Mouse (Mus musculus) midbrain, embryonic 12.5 days (tissue): ENCODE data around the gene H3f3b. TPM values are rescaled to one million over a fixed set of nuclear protein-coding genes. Genes with fewer than 3 reads are reported as not detected.
A peak's percentile ranks its signal among the peaks of the same experiment; 100 is the strongest.

Experiments
- ATAC-seq: fragments of 200-750 bp; cut with Nextera tagmentation; 2 replicates; pipeline ENCODE4 v1.8.0; 2017; ENCODE audit warnings: low read depth, moderate TSS enrichment, moderate library complexity; ENCODE audit not compliant: low FRiP score
- H3K27ac ChIP-seq: fragments of 300-500 bp; sonication (generic); replicated peaks from 2 replicates; pipeline ENCODE4 v1.5.1; 2016; ENCODE audit warnings: mild to moderate bottlenecking
- H3K27me3 ChIP-seq: fragments of 300-500 bp; sonication (generic); 2 replicates; pipeline ENCODE4 v1.6.1; 2016; ENCODE audit warnings: mild to moderate bottlenecking
- H3K36me3 ChIP-seq: fragments of 300-500 bp; sonication (generic); 2 replicates; pipeline ENCODE4 v1.6.1; 2016
- H3K4me1 ChIP-seq: fragments of 300-500 bp; sonication (generic); 2 replicates; pipeline ENCODE4 v1.6.1; 2016
- H3K4me2 ChIP-seq: fragments of 300-500 bp; sonication (generic); replicated peaks from 2 replicates; pipeline ENCODE4 v1.6.1; 2016; ENCODE audit warnings: mild to moderate bottlenecking, moderate library complexity
- H3K4me3 ChIP-seq: fragments of 300-500 bp; sonication (generic); 2 replicates; pipeline ENCODE4 v1.5.1; 2016; ENCODE audit warnings: mild to moderate bottlenecking
- H3K9ac ChIP-seq: fragments of 300-500 bp; sonication (generic); replicated peaks from 2 replicates; pipeline ENCODE4 v1.6.1; 2016; ENCODE audit warnings: mild to moderate bottlenecking, moderate library complexity
- H3K9me3 ChIP-seq: fragments of 300-500 bp; sonication (generic); 2 replicates; pipeline ENCODE4 v1.6.1; 2016; ENCODE audit warnings: mild to moderate bottlenecking
- WGBS: fragments of 180-500 bp; shearing (Covaris S2); methylation state at CpG from one replicate; pipeline ENCODE4 v1.1.7; 2016; 5-methylcytosine and 5-hydroxymethylcytosine counted together
- polyA plus RNA-seq: library from polyadenylated mRNA; unstranded; fragments of >200 nt; fragmentation: Nextera tagmentation; extraction: Ambion mirVana; gene quantifications from 2 replicates; pipeline ENCODE4 v1.2.1, GENCODE M21; 2016

Gene H3f3b
- polyA plus RNA-seq, 1 experiment from 2014 or later = 2,249 TPM

DNA sequence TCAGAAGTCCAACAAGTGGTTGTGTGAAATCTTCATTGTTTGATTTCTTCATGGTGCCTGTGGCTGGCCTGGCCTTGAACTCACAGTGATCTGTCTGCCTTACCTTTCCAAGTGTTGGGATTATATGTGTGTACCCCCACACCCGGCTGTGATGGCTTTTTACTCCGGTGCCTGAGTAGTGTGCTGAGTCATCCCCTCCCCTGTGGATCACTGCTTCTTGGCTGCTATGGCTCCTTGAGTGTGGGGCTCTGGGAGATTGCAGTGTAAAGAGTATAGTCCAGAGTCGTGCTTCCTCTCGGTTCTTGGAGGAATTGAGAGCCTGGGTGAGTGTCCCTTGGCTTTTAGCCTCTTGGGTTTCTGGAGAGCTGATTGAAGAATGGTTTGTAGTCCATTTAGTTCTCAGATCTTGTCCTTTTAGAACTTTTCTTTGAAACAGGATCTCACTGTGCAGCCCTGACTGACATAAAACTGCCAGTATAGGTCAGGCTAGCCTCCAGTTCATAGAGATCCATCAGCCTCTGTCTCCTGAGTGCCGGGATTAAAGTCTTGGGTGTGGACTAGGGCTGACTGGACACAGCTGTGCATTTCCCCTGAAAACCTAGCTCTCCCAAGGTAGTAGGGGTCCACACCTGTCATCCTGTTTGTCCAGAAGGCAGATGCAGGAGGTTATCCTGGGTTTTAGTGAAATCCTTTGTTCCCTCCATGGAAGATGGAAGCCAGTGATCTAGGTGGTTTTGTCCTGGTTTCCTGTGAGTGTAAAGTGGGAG lies 14.8 kb upstream of the H3f3b start:
- no peaks in the 10 kb centered on the region for H3K9me3 ChIP-seq
- H3K27ac ChIP-seq = no peak overlapping the region
- no peak for ATAC-seq
- H3K27me3 ChIP-seq = no peaks in the 10 kb centered on the region
- H3K4me1 ChIP-seq = no peaks in the 10 kb centered on the region
- H3K4me2 ChIP-seq = no peak overlapping the region
- H3K4me3 ChIP-seq = no peak overlapping the region
- H3K9ac ChIP-seq = no peak overlapping the region
- 90% methylated on average over 5 of the region's 5 CpGs for WGBS
- H3K36me3 ChIP-seq = peaks cover 69% of the 10 kb centered on the region

DNA sequence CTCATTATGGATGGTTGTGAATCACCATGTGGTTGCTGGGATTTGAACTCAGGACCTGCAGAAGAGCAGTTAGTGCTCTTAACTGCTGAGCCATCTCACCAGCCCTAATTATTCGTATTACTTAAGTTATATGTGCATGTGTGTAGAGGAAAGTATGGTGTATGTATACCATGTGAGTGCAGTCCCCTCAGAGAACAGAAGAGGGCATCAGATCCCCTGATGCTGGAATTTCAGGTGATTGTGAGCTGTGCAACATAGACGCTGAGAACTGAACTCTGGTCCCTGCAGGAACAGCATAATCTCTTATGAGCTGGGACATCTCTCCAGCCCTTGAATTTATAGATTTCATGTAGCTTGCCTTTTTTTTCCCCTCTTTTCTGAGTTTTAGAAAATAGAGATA lies 14.1 kb upstream of the H3f3b start:
- Histone ChIP-seq H3K36me3 (peaks cover 62% of the 10 kb centered on the region), H3K27ac (no peak overlapping the region), H3K4me2 (no peak overlapping the region), H3K9me3 (no peaks in the 10 kb centered on the region), H3K27me3 (no peaks in the 10 kb centered on the region), H3K4me1 (no peaks in the 10 kb centered on the region), H3K4me3 (no peak overlapping the region), H3K9ac (no peak overlapping the region)
- WGBS = 91% methylated on average over 2 of the region's 2 CpGs
- ATAC-seq = no peak

DNA sequence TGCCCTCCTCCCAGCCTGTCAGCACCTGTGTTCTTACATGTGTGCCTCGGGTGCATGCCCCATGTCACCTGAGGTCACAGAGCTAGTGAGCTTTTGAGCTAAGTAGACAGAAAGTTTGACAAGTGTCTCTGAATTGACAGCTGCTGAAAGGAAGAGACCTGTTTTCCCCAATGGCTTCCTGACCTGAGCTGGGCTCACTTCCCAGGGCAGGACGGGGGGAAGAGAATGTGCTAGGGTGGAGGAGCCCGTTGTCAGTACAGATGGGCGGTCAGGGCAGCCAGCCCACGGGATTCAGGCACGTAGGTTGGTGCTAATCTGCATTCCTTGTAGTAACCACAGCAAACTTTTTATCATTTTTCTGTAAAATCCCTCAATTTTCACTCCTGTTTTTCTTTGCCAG lies 12.8 kb upstream of the H3f3b start:
- Histone ChIP-seq H3K9ac (no peak overlapping the region), H3K9me3 (no peaks in the 10 kb centered on the region), H3K4me3 (no peak overlapping the region), H3K27me3 (no peaks in the 10 kb centered on the region), H3K36me3 (peaks cover 53% of the 10 kb centered on the region), H3K4me2 (no peak overlapping the region), H3K4me1 (no peaks in the 10 kb centered on the region), H3K27ac (no peak overlapping the region)
- ATAC-seq = no peak
- 93% methylated on average over 6 of the region's 6 CpGs for WGBS

DNA sequence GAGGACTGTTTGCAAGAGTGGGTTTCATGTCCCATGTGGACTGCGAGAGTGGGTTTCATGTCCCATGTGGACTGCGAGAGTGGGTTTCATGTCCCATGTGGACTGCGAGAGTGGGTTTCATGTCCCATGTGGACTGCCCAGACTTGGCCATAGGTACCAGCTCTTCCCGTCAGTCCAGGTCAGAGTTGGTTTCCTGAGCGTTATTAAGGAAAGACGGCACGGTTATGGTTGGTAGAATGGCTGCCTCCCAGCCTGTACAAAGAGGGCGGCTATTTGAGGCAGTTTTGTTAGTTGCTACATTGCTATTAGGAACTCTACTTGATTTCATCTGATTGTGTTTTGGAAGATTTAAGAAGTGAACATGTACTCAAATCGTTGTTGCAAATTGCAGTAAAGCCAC lies 10.1 kb upstream of the H3f3b start:
- Histone ChIP-seq H3K9me3 (no peaks in the 10 kb centered on the region), H3K36me3 (peaks cover 43% of the 10 kb centered on the region), H3K27ac (no peak overlapping the region), H3K4me2 (no peak overlapping the region), H3K4me3 (no peak overlapping the region), H3K27me3 (no peaks in the 10 kb centered on the region), H3K4me1 (peaks cover 1% of the 10 kb centered on the region), H3K9ac (no peak overlapping the region)
- no peak for ATAC-seq
- WGBS = 97% methylated on average over 9 of the region's 9 CpGs

DNA sequence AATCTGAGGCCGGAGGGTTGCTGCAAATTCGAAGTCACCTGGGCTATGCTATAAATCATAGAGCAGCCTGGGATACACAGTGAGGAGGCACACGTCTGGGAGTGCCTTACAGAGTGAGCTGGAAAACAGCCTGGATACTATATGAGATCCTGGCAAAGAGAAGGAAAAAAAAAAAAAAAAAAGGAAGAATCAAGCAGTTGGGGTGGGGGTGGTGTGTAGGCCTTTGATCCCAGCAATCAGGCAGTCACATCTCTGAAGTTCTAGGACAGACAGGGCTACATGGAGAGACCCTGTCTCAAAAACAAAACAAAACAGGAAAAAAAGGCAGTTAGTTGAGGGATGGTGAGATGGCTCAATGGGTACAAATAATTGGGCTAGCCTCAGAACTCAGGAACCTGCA lies 8.9 kb upstream of the H3f3b start:
- Histone ChIP-seq H3K4me3 (no peak overlapping the region), H3K36me3 (peaks cover 33% of the 10 kb centered on the region), H3K9ac (no peak overlapping the region), H3K27me3 (no peaks in the 10 kb centered on the region), H3K4me2 (no peak overlapping the region), H3K27ac (no peak overlapping the region), H3K4me1 (peaks cover 8% of the 10 kb centered on the region), H3K9me3 (no peaks in the 10 kb centered on the region)
- 97% methylated on average over 3 of the region's 3 CpGs for WGBS
- ATAC-seq = no peak

DNA sequence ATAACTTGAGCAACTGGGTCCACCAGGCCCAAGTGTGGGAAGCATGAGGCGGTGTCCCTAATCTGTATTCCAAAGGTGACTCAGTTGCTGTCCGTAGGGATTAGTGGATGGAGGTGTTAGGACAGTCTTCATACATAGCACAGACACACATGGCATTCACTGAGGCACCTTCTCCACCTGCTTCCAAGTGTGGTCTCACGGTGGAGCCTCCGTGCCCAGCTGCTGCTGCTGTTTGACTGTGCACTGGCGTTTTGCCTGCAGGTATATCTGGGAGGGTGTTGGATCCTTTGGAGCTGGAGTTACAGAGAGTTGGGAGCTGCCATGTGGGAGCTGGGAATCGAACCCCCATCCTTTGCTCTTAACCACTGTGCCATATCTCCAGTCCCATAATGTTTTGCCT lies 6.8 kb upstream of the H3f3b start:
- Histone ChIP-seq H3K27me3 (no peaks in the 10 kb centered on the region), H3K27ac (no peak overlapping the region), H3K4me2 (no peak overlapping the region), H3K36me3 (peaks cover 17% of the 10 kb centered on the region), H3K9me3 (no peaks in the 10 kb centered on the region), H3K9ac (no peak overlapping the region), H3K4me3 (no peak overlapping the region), H3K4me1 (peaks cover 18% of the 10 kb centered on the region)
- WGBS = 95% methylated on average over 6 of the region's 6 CpGs
- ATAC-seq = no peak

DNA sequence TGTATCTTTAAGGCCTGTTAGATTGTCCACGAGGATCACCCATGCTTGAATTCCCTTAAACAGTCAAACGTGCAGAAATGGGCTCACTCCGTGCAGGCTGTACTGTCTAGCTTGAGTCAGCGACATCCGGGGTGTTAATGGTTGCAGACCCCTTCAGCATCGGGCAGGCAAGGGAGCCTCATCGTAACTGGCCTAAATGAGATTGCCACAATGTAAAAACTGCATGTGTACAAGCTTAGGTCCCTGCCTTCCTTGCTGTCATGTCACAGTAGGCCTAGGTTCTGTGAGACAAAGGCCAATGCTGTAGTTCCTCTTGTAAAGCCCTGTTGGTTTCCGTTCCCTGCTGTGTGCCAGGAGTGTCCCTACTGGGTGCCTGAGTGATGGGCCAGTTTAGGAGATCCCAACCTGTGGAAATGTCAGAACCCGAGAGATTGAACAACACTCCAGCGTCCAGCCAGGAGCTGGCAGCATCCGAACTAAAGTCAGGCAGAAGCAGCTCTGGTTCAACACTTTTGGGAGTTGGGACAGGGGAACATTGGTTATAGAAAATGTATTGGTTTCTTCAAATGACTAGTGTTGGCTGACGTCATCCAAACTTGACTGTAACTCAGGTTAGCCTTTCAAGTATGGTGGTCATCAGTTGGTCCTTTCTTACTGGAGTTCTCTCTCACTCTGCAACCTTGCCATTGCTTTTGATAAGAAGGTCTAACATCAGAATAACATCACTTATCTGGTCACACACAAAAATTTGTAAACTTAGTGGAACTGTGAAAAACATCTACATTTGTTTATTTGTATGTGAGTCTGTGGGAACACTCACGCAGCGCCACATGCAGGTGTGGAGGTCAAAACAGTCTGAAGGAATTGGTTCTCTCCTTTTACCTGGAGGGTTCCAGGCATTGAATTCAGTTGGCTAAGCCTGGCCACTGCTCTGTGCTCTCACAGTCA lies 3.4 kb upstream of the H3f3b start:
- no peaks in the 10 kb centered on the region for H3K9me3 ChIP-seq
- peaks cover 5% of the 10 kb centered on the region; the same call in 1 of the 2 replicates for H3K36me3 ChIP-seq
- 29% methylated on average over 14 of the region's 14 CpGs for WGBS
- H3K4me1 ChIP-seq = peaks cover 21% of the 10 kb centered on the region
- H3K9ac ChIP-seq = peak overlapping the region; percentile 92
- H3K4me3 ChIP-seq = peak overlapping the region; percentile 75
- peak overlapping the region; percentile 98 for H3K27ac ChIP-seq
- H3K27me3 ChIP-seq = no peaks in the 10 kb centered on the region
- H3K4me2 ChIP-seq = peak overlapping the region; percentile 86
- ATAC-seq = peak; percentile 41

DNA sequence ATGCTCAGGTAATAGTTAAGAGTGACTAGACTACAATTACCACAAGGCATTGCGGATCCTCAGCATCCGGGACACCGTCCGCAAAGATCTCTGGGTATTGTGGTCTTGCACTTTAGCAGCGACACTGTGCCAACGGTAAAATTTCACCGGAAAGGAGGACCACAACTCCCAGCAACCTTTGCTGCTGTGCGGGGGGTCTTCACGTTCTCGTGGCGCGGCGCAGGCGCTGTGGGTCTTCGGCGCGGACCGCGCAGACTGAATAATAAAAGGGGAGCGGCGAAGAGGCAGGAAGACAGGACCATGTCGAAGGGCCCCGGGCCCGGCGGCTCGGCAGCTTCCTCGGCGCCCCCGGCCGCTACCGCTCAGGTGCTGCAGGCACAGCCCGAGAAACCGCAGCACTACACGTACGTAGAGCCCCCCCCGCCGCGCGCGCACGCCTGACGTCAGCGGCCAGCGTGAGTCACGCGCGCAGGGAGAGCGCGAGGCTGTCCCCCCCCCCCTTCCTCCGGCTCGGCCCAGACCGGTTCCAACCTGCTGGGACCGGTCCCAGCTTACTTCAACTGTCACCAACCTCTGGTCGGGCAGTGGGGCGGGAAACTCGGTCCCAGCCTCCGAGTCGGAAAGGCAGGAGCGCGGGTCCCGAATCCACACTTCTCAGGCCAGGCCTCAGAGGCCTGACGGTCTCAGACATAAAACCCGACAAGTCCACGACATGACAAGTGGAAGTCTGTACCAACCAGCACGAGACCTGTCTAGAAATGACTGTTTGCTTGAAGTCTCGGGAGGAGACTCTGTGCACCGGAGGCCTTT lies 2.5 kb upstream of the H3f3b start, which contains the start of gene Unk:
Unk (plus strand) TSS at position 235 of the 810 bp plus-strand sequence.
- Histone ChIP-seq H3K4me2 (peak within 1 kb of the TSS; percentile 86), H3K4me1 (peaks cover 21% of the 10 kb centered on the region), H3K9ac (peak within 1 kb of the TSS; percentile 92), H3K4me3 (peak within 1 kb of the TSS; percentile 75), H3K9me3 (no peaks in the 10 kb centered on the region), H3K27me3 (no peaks in the 10 kb centered on the region), H3K27ac (peak within 1 kb of the TSS; percentile 98), H3K36me3 (peaks cover 5% of the 10 kb centered on the region; the same call in 1 of the 2 replicates)
- under 1% methylated on average over 63 of the region's 67 CpGs for WGBS
- peak; percentile 94 for ATAC-seq

DNA sequence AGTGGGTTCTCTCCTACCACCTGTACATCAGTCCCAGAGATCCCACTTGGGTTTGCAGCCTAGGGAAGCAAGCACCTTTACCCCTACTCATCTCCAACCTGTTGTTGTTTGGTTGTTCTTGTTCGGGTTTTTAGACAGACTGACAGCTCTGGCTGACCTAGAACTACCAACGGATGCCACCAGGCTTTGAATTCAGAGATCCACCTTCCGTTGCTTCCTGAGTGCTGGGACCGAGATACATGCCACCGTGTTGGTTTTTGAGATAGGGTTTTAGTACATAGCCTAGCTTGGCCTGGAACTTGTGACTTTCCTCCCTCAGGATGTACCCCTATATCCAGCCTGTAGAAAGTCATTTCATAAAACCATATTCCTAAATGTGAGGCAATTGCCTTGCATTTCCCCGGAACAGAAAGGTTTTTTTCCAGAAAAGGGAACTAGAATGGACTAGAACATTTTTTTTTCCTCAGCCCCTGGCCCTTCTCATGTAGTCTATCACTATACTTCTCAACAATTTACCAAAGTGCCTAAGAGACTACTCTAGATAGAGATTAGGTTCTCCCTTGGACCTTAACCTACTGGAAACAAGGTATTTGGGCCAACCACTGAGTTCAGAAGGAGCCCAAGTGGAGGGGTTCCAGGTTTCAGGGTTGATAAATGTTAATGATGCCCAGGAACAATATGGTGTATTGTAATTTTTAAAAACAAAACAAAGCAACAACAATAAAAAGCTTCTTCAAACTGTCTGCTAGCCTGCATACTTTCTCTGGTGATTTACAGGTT lies 1.5 kb upstream of the H3f3b start:
- peak overlapping the region; percentile 50 for H3K4me2 ChIP-seq
- ATAC-seq = no peak
- no peaks in the 10 kb centered on the region for H3K9me3 ChIP-seq
- H3K36me3 ChIP-seq = no peaks in the 10 kb centered on the region
- WGBS = 80% methylated on average over 6 of the region's 6 CpGs
- H3K27ac ChIP-seq = no peak overlapping the region
- H3K9ac ChIP-seq = peak overlapping the region; percentile 92; the same call in 1 of the 2 replicates
- peak overlapping the region; percentile 75 for H3K4me3 ChIP-seq
- no peaks in the 10 kb centered on the region for H3K27me3 ChIP-seq
- H3K4me1 ChIP-seq = peaks cover 21% of the 10 kb centered on the region

DNA sequence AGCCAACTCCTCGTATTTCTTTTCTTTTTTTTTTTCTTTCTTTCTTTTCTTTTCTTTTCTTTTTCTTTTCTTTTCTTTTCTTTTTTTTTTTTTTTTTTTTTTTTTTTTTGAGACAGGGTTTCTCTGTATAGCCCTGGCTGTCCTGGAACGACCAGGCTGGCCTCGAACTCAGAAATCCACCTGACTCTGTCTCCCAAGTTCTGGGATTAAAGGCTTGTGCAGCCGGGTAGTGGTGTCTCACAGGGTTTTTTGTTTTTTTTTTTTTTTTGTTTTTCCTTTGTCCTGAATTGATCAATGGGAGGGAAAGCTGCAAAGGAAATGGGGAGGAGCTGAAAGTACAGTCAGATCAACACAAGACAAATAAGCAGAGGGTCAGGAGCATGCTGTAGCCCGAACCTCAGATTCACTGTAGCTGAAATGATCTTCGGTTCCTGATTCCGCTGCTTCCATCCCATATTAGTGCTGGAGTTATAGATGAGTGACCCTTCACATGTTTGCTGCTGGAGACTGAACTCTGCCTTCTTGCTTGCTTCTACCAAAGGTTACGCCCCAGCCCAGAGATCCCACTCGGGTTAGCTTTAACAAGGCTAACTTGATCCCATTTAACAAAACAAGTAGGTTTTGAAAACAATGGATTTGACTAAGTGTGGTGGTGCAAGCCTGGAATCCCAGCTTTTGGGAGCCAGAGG lies 559 bp upstream of the H3f3b start:
- Histone ChIP-seq H3K36me3 (no peaks in the 10 kb centered on the region), H3K27ac (no peak overlapping the region), H3K9ac (no peak overlapping the region), H3K9me3 (no peaks in the 10 kb centered on the region), H3K4me3 (no peak overlapping the region), H3K27me3 (no peaks in the 10 kb centered on the region), H3K4me1 (peaks cover 21% of the 10 kb centered on the region), H3K4me2 (no peak overlapping the region)
- 80% methylated on average over 9 of the region's 9 CpGs for WGBS
- ATAC-seq = no peak
